Mouse (Mus musculus): ENCODE data around the gene Cxcl14. TPM values are rescaled to one million over a fixed set of nuclear protein-coding genes. Genes with fewer than 3 reads are reported as not detected.

Gene Cxcl14
- total RNA-seq, 2 experiments from 2014 or later: 30.7 to 35.6 TPM

DNA sequence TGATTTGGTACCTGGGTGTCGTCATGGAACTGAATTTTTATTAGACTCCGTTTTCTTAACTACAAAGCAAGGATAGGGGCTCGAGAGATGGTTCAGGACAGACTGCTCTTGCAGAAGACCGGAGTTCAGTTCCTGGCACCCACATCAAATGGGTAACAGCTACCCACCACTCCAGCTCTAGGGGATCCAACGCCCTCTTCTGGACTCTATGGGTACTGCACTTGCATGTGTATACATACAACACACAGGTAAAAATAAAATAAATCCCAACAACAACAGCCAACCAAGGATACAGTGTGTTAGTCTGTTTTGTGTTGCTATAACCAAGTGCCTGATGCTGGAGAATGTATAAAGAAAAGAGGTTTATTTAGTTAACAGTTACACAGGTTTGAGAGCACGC is 16.0 kb downstream of the Cxcl14 start:
- Histone ChIP-seq H3K27ac (no peak overlapping the region), H3K4me3 (no peak overlapping the region)
- intact Hi-C loops (cut with DNase I): no loop called here
- DNase-seq: no peak
- TF ChIP-seq CTCF (IDR thresholded peaks at IDR 0.05): peak; percentile 38

- peak; percentile 85 for DNase-seq
- no peak overlapping the region for H3K4me3 ChIP-seq
- peak; percentile 98 for TF ChIP-seq CTCF (IDR thresholded peaks at IDR 0.05)
- no peak overlapping the region for H3K27ac ChIP-seq
- intact Hi-C loops (cut with DNase I): loop anchor here (1.0 to 5.0 kb wide), 3 partner anchors 48 to 149 kb away; no protein-coding TSS in a partner anchor
Measured at GRCm38 (mm10) chr13:56279439-56279838, 16.9 kb downstream of the Cxcl14 start.

GRCm38 (mm10) chr13:56275171-56275570 is 21.2 kb downstream of the Cxcl14 start:
- intact Hi-C loops (cut with DNase I): loop anchor here (5.0 kb wide), 1 partner anchor 52 kb away; no protein-coding TSS in a partner anchor
- no peak for TF ChIP-seq CTCF (IDR thresholded peaks at IDR 0.05)
- DNase-seq: no peak
- no peak overlapping the region for H3K4me3 ChIP-seq
- H3K27ac ChIP-seq: no peak overlapping the region

GRCm38 (mm10) chr13:56270124-56270523 is 26.2 kb downstream of the Cxcl14 start:
- Histone ChIP-seq H3K4me3 (no peak overlapping the region), H3K27ac (no peak overlapping the region)
- intact Hi-C loops (cut with DNase I): no loop called here
- DNase-seq: no peak
- TF ChIP-seq CTCF (IDR thresholded peaks at IDR 0.05): no peak

GRCm38 (mm10) chr13:56267396-56267795 is 29.0 kb downstream of the Cxcl14 start:
- Histone ChIP-seq H3K27ac (no peak overlapping the region), H3K4me3 (no peak overlapping the region)
- DNase-seq: no peak
- TF ChIP-seq CTCF (IDR thresholded peaks at IDR 0.05): peak; percentile 24
- intact Hi-C loops (cut with DNase I): no loop called here

- intact Hi-C loops (cut with DNase I): loop anchor here (1.0 kb wide), 1 partner anchor 69 kb away; no protein-coding TSS in a partner anchor
- peak; percentile 63 for TF ChIP-seq CTCF (IDR thresholded peaks at IDR 0.05)
- DNase-seq: peak; percentile 27
Measured at GRCm38 (mm10) chr13:56266435-56266834, 29.9 kb downstream of the Cxcl14 start.

GRCm38 (mm10) chr13:56265661-56266060 is 30.7 kb downstream of the Cxcl14 start:
- no peak for TF ChIP-seq CTCF (IDR thresholded peaks at IDR 0.05)
- H3K27ac ChIP-seq: no peak overlapping the region
- intact Hi-C loops (cut with DNase I): loop anchor here (1.0 kb wide), 1 partner anchor 68 kb away; no protein-coding TSS in a partner anchor
- H3K4me3 ChIP-seq: no peak overlapping the region
- no peak for DNase-seq

More at GRCm38 (mm10) chr13:56266435-56266834, 29.9 kb downstream of the Cxcl14 start:
- Histone ChIP-seq H3K27ac (no peak overlapping the region), H3K4me3 (no peak overlapping the region)

DNA sequence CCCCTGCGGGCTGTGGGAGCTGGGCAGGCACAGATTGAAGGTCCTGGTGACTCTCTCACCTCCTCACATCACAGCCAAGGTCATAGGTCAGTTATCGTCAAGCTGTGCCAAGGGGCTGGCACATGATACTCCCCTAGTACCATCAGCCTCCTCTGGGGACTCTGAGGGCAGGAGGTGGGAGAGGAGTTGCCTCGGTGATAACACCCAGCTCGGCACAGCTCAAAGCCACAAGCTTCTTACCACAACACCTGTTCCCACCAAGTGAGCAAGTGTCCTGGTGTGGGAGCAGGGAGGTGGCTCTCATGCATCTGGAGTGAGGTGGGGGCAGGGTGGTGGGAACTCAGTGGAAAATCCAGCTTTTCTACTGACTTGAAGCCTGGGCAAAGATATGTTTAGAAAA is 34.1 kb downstream of the Cxcl14 start:
- DNase-seq: no peak
- TF ChIP-seq CTCF (IDR thresholded peaks at IDR 0.05): no peak
- Histone ChIP-seq H3K27ac (no peak overlapping the region), H3K4me3 (no peak overlapping the region)
- intact Hi-C loops (cut with DNase I): no loop called here

DNA sequence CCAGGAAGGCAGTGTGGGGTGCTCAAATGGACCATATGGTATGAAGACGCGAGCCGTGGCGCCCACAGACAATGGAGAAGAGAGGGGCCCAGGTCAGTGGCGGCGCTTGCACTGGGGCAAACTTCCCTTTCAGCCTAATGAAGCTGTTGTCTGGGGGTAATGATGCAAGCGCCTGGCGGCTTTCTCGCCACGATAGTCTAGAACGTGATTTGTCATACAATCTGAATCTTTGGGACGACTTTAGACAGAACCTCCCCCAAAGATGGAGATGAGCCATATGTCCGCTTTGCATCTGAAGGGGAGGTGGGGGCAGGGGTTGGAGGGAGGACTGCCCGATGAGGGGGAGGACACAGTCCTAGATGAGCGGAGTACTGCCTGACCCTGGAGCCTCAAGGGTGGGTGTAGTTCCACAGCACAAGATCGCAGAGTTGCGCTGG is 36.0 kb downstream of the Cxcl14 start:
- intact Hi-C loops (cut with DNase I): no loop called here
- TF ChIP-seq CTCF (IDR thresholded peaks at IDR 0.05): no peak
- H3K4me3 ChIP-seq: no peak overlapping the region

DNA sequence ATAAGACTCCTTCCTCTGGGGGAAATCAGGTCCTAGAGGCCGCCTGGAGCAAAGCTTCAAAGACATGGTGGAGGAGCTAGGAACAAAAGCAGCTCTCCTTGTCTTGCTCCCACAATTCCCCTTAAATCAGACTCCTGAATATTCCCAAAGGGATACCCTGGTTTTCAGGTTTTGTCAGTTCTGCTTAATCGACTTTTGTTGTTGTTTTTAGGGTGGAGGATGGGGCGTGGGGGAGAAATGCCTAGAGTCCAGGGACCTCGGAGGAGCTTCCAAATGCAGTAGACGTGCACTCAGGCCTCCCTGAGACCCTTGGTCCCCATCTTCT is 36.5 kb downstream of the Cxcl14 start:
- intact Hi-C loops (cut with DNase I): no loop called here
- DNase-seq: no peak
- Histone ChIP-seq H3K27ac (no peak overlapping the region), H3K4me3 (no peak overlapping the region)
- TF ChIP-seq CTCF (IDR thresholded peaks at IDR 0.05): no peak

More for the DNA sequence above, 36.0 kb downstream of the Cxcl14 start:
- DNase-seq: no peak
- no peak overlapping the region for H3K27ac ChIP-seq

- no peak overlapping the region for H3K27ac ChIP-seq
- intact Hi-C loops (cut with DNase I): no loop called here
- TF ChIP-seq CTCF (IDR thresholded peaks at IDR 0.05): no peak
- DNase-seq: no peak
- peak overlapping the region; percentile 39 for H3K4me3 ChIP-seq
Measured at GRCm38 (mm10) chr13:56259021-56259925, 37.1 kb downstream of the Cxcl14 start.

GRCm38 (mm10) chr13:56258196-56259020 is 37.9 kb downstream of the Cxcl14 start:
- no peak for TF ChIP-seq CTCF (IDR thresholded peaks at IDR 0.05)
- peak; percentile 21 for DNase-seq
- peak overlapping the region; percentile 39 for H3K4me3 ChIP-seq
- H3K27ac ChIP-seq: no peak overlapping the region
- intact Hi-C loops (cut with DNase I): no loop called here

All from gastrocnemius, adult 2 months (tissue).